Mouse (Mus musculus) megakaryocyte, embryonic 14.5 days (primary cell): Measurements from ENCODE around the gene Gm28269.

ENCODE experiments used
- FLI1 ChIP-seq: IDR thresholded peaks from 2 replicates; pipeline ENCODE4 v1.6.1; 2012; ENCODE audit warnings: low read length, inconsistent platforms, mixed read lengths
- GATA1 ChIP-seq: IDR thresholded peaks from 3 replicates; pipeline ENCODE4 v1.6.1; 2012; ENCODE audit warnings: mixed read lengths, low read length, inconsistent platforms, borderline replicate concordance

GRCm38 (mm10) chrX:21716885-21717284, 28.0 kb downstream of the Gm28269 start:
- no peak for TF ChIP-seq GATA1
- no peak for TF ChIP-seq FLI1
